Mouse (Mus musculus) erythroblast, embryonic 14.5 days (primary cell): ENCODE data around the gene Slc22a12.

Source experiments
- GATA1 ChIP-seq: IDR thresholded peaks from 2 replicates; pipeline ENCODE4 v1.6.1; 2012; ENCODE audit warnings: low read length, inconsistent platforms, mixed read lengths
- TAL1 ChIP-seq: IDR thresholded peaks from 3 replicates; pipeline ENCODE4 v1.6.1; 2012; ENCODE audit warnings: low read length, inconsistent platforms, mixed read lengths

DNA sequence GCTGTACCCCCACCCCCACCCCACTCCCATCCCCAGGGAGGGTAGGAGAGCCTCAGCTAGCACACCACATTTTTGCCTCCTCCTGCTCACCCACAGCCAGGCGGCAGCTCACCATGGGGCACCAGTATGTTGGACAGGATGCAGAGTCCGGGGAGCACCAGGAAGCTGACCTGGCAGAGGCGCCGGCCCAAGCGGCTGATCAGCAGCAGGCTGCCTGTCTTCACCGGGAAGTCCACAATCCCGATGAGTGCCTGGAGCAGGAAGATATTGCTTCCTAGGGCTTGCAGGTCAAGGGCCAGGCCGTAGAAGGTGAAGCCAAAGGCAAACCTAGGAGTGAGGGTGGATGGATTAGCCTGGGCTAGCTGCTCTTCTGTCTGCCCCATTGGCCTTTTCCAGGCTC lies 5.3 kb downstream of the Slc22a12 start:
- TF ChIP-seq GATA1 (no peak), TAL1 (no peak)
